Mouse (Mus musculus): Measurements from ENCODE around the gene Gdf15. TPM values are rescaled to one million over a fixed set of nuclear protein-coding genes. Genes with fewer than 3 reads are reported as not detected.

The Gdf15 gene
- total RNA-seq (2023): not detected

DNA sequence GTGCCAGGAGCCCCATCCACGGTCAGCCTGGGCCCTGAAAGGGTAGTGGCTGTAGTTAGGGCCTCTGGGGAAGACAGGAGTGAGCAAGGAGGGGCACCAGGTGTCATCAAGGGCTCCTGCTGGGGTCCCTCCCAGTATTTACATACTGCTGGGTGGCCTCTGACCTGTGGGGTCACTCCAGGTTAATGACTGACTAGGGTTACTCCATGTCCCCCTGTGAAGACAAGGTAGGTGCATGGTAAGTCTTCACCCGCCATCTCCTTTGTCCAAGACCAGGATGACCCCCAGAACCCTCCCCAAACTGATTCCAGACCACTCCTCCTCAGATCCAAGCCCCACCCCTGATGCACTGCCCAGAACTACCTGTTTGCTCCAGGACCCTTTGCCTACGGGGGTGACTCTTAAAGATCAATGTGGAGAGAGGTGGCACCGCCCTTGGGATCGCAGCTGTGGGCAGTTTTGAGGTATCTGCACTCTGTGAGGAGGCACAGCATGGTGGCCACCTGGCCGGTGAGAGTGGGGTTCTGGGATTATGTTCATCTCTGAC lies at the start of gene Gdf15:
Gdf15 (minus strand) TSS at position 111 of the 547 bp plus-strand sequence.

DNA sequence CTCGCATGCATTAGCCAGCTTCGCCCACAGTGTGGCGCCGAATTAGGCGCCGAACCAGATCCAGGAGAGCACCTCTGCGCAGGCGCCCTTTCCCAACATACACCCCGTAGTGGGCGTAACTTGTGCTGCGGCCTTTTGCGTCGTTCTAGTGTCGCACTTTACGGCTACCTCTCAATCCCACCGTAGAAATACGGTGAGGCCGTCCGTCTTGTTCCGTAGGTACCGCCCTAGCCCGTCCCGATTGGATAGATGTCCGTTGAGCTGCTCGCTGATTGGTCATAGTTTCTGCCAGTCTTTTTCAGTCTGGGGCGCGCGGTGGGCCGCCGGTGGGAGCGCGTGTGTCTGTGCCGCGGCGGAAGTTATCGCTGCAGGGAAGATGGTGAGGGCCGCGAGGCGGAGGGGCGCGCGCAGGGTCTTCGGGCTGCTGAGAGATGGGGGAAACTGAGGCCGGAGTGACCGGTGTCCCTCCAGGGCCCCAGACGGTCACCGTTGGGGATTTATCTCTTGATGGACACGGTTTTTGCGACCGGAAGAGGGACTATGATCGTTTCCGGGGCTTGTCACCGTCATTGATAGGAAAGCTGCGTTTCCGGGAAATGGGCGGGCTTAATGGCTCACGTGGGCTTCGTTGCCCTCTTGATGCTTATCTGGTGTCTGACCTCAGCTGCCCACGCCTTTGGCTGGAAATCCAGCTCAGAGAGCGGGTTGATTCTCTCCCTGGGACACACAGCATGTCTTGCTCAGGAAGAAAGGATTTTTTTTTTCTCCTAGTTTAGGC lies 41.0 kb upstream of the Gdf15 start, which contains the start of gene Lsm4:
Lsm4 (plus strand) TSS at position 170 of the 778 bp plus-strand sequence.

DNA sequence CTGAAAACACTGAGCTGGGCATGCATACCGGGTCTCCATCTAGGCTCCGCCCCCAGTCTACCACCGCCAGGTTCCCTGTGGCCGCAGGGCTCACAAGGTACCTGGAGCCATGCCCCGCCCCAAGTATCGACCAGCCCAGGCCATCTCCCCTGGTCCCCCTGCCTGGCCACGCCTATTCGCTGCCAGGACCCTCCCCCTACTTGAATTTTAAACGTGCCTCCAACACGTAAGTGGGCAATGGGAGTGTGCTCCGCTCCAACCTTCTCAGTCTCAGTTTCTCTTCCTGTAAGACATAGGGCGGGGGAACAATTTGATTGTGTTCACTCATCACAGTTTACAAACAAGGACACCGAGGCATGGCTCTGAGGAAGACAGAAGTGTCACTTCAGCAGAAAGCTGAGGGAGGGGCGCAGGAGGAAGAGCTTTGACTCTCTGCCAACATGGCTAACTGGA lies 28.0 kb upstream of the Gdf15 start, which contains the start of gene Pgpep1:
Pgpep1 (minus strand) TSS at position 116 of the 453 bp plus-strand sequence.

GRCm38 (mm10) chr8:70615894-70616293 lies 16.4 kb downstream of the Gdf15 start, which contains the start of gene Lrrc25:
Gene Lrrc25, plus strand, starts transcription at chr8:70616155.

GRCm38 (mm10) chr8:70608749-70609367 lies 23.4 kb downstream of the Gdf15 start, which contains the start of gene Ssbp4:
Gene Ssbp4, minus strand, starts transcription at chr8:70608872.

DNA sequence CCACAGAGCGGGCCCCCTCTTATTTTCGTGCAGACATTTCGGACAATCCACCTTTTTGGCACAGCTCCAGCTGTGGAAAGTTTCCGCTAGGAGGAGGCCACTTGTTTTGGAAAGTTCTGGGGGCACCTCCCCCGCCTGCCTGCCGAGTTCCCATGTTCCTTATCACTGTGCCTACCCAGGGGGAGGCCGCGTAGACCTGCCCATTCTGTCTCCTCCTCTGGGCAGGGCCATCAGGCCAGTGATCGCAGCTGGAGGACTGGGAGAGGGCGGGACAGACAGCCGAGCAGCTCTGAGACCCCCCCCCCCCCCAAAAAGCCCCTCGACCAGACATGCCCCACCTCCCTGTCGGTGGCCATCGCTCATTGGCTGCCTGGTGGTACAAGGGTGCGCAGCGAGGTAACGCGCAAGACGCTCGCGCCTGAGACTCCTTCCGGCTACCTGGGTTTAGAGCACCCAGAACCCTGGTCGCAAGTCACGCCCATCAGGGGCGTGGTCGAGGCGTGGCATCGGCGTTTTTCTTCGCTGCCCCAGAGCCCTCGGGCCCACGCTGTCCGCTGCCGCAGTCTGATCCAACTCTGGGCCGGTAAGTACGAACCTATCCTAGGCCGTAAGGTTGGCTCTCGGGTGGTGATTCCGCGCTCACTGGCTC lies 38.2 kb downstream of the Gdf15 start, which contains the start of gene Isyna1:
Isyna1 (plus strand) TSS at position 413 of the 649 bp plus-strand sequence.

Other genes with a start within 250 kb of the Gdf15 start
- 28.3 TPM for gene Crtc1, start 192.9 kb downstream of the Gdf15 start, total RNA-seq (2023)
- 8.8 TPM for gene Klhl26, start 155.5 kb downstream of the Gdf15 start, total RNA-seq (2023)
- not detected for gene Tmem59l, start 145.1 kb downstream of the Gdf15 start, total RNA-seq (2023)
- not detected for gene Crlf1, start 139.3 kb downstream of the Gdf15 start, total RNA-seq (2023)
- gene Rex1bd, start 125.7 kb downstream of the Gdf15 start, total RNA-seq (2023): 58.5 TPM
- 3,579 TPM for gene Uba52, start 121.7 kb downstream of the Gdf15 start, total RNA-seq (2023)
- gene Fkbp8, start 104.7 kb downstream of the Gdf15 start, total RNA-seq (2023): 280 TPM
- gene Kxd1, start 104.5 kb downstream of the Gdf15 start, total RNA-seq (2023): 55.7 TPM
- 33.6 TPM for gene Ell, start 93.0 kb downstream of the Gdf15 start, total RNA-seq (2023)
- 86.9 TPM for gene Isyna1, start 38.1 kb downstream of the Gdf15 start, total RNA-seq (2023)
- 116 TPM for gene Ssbp4, start 23.6 kb downstream of the Gdf15 start, total RNA-seq (2023)
- 1.2 TPM for gene Lrrc25, start 16.3 kb downstream of the Gdf15 start, total RNA-seq (2023)
- gene Pgpep1, start 27.9 kb upstream of the Gdf15 start, total RNA-seq (2023): 2.0 TPM
- 109 TPM for gene Lsm4, start 40.8 kb upstream of the Gdf15 start, total RNA-seq (2023)
- 1,593 TPM for gene Jund, start 66.5 kb upstream of the Gdf15 start, total RNA-seq (2023)
- 9.8 TPM for gene Iqcn, start 71.0 kb upstream of the Gdf15 start, total RNA-seq (2023)
- not detected for gene Gm3336, start 86.1 kb upstream of the Gdf15 start, total RNA-seq (2023)
- gene Pde4c, start 91.3 kb upstream of the Gdf15 start, total RNA-seq (2023): 0.30 TPM
- 7.0 TPM for gene Rab3a, start 122.2 kb upstream of the Gdf15 start, total RNA-seq (2023)
- 19.3 TPM for gene Mpv17l2, start 128.5 kb upstream of the Gdf15 start, total RNA-seq (2023)
- 18.3 TPM for gene Pik3r2, start 144.3 kb upstream of the Gdf15 start, total RNA-seq (2023)
- 171 TPM for gene Mast3, start 172.6 kb upstream of the Gdf15 start, total RNA-seq (2023)
- gene Il12rb1, start 176.0 kb upstream of the Gdf15 start, total RNA-seq (2023): 2.2 TPM
- 38.4 TPM for gene Arrdc2, start 207.3 kb upstream of the Gdf15 start, total RNA-seq (2023)
- not detected for gene Kcnn1, start 230.8 kb upstream of the Gdf15 start, total RNA-seq (2023)
- 44.1 TPM for gene Ccdc124, start 241.5 kb upstream of the Gdf15 start, total RNA-seq (2023)

All from CD4-positive naive resting alpha-beta T cell, adult 57 days (primary cell).